28 mouse cellular contexts compared by ENCODE assay signal in the genomic region with DNA sequence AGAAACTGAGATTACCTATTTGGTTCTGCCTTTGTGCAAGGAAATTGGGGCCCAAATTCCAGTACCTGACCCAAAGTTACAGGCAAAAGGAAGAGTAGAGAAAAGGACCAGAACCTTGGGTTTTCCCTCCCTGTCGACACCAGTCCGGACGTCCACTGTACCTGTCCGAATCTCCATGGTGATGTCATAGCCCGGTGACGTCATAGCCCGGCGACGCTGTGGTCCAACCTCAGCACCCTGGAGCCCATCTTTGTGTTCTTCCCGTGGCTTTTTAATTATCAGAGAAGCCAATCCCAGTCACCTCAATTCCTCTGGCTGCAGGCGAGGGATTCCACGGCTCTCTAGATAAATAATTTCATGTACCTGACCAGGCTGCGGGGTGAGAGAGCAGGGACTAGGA. TPM values are rescaled to one million over a fixed set of nuclear protein-coding genes. Genes with fewer than 3 reads are reported as not detected.
DNase-seq lines count a peak whose midpoint lies in the region; ATAC-seq and TF ChIP-seq lines count a peak whose summit lies in the region.
"Had no signal": no experiment of that assay in that cellular context is flagged by ENCODE, and none has a peak within 500 bp of the region (broad histone marks: within the 10 kb centered on the region; RNA-seq: fewer than 3 reads in every experiment).

No protein-coding gene starts in this region.

- H3K4me3 ChIP-seq in kidney, embryonic 14.5 days (ENCODE audit: low read length): no peak overlapping the region
- peak overlapping the region; percentile 93 for H3K4me3 ChIP-seq in testis, adult 2 months (ENCODE audit: control insufficient read depth, low read depth, low read length)
- no peak overlapping the region for H3K4me3 ChIP-seq in limb, embryonic 10.5 days
- H3K4me3 ChIP-seq: embryonic facial prominence, embryonic 12.5 days; embryonic facial prominence, embryonic 15.5 days; gastrocnemius, adult 2 months; heart, embryonic 10.5 days; heart, embryonic 13.5 days had no signal

- no peak overlapping the region for H3K9ac ChIP-seq in kidney, embryonic 14.5 days (ENCODE audit: low read depth, low read length)
- H3K9ac ChIP-seq: embryonic facial prominence, embryonic 12.5 days; embryonic facial prominence, embryonic 15.5 days; forebrain, postnatal 0 days; heart, embryonic 13.5 days; hindbrain, embryonic 14.5 days had no signal

- no peak for TF ChIP-seq CTCF in testis, adult 2 months (IDR thresholded peaks at IDR 0.05; ENCODE audit: control insufficient read depth, insufficient read depth, insufficient replicate concordance, low read depth, low read length)

- no peaks in the 10 kb centered on the region for H3K9me3 ChIP-seq in kidney, embryonic 14.5 days (ENCODE audit: control insufficient read depth, low read length)
- no peaks in the 10 kb centered on the region for H3K9me3 ChIP-seq in limb, embryonic 10.5 days (replicated peaks)
- H3K9me3 ChIP-seq: embryonic facial prominence, embryonic 12.5 days; embryonic facial prominence, embryonic 15.5 days; heart, embryonic 10.5 days had no signal

- intact Hi-C loops in left cerebral cortex, postnatal 10 days (cut with DNase I): loop anchor here (10.0 kb wide), 1 partner anchor 744 kb away; no protein-coding TSS in a partner anchor

- no peak for ATAC-seq in kidney, embryonic 14.5 days (ENCODE audit: low FRiP score, low TSS enrichment)
- ATAC-seq: forebrain, embryonic 14.5 days; forebrain, postnatal 0 days; hindbrain, postnatal 0 days; inflammation-experienced regulatory T-cells, adult 6 months had no signal

- peak; percentile 82; the same call in 1 of the 2 replicates for TF ChIP-seq POLR2A in testis, adult 2 months (IDR thresholded peaks at IDR 0.05; ENCODE audit: control insufficient read depth, low read depth, low read length)

- no peak overlapping the region for H3K4me2 ChIP-seq in kidney, embryonic 14.5 days (replicated peaks; ENCODE audit: low read depth, low read length)
- H3K4me2 ChIP-seq: embryonic facial prominence, embryonic 12.5 days; embryonic facial prominence, embryonic 15.5 days; heart, embryonic 13.5 days; hindbrain, embryonic 14.5 days had no signal

- peaks cover under 1% of the 10 kb centered on the region; the same call in 1 of the 2 replicates for H3K4me1 ChIP-seq in kidney, embryonic 14.5 days (ENCODE audit: control insufficient read depth, insufficient read depth, low read length)
- no peaks in the 10 kb centered on the region; the same call in 1 of the 2 replicates for H3K4me1 ChIP-seq in testis, adult 2 months (ENCODE audit: control insufficient read depth, insufficient read depth, low read length)
- peaks cover 50% of the 10 kb centered on the region for H3K4me1 ChIP-seq in limb, embryonic 10.5 days
- H3K4me1 ChIP-seq: embryonic facial prominence, embryonic 15.5 days; heart, embryonic 10.5 days had no signal

- H3K36me3 ChIP-seq in kidney, embryonic 14.5 days (ENCODE audit: control insufficient read depth, insufficient read depth, low read length): no peaks in the 10 kb centered on the region
- no peaks in the 10 kb centered on the region for H3K36me3 ChIP-seq in testis, adult 2 months (ENCODE audit: control insufficient read depth, insufficient read depth, low read length)
- no peaks in the 10 kb centered on the region for H3K36me3 ChIP-seq in limb, embryonic 10.5 days
- H3K36me3 ChIP-seq: embryonic facial prominence, embryonic 12.5 days; embryonic facial prominence, embryonic 15.5 days; G1E; heart, embryonic 10.5 days; heart, embryonic 13.5 days had no signal

- no peaks in the 10 kb centered on the region for H3K27me3 ChIP-seq in kidney, embryonic 14.5 days (ENCODE audit: control insufficient read depth, insufficient read depth, low read length)
- no peaks in the 10 kb centered on the region for H3K27me3 ChIP-seq in testis, adult 2 months (ENCODE audit: control insufficient read depth, insufficient read depth, low read length)
- no peaks in the 10 kb centered on the region for H3K27me3 ChIP-seq in limb, embryonic 10.5 days (ENCODE audit: low read depth, poor library complexity, severe bottlenecking)
- H3K27me3 ChIP-seq: embryonic facial prominence, embryonic 12.5 days; embryonic facial prominence, embryonic 15.5 days; heart, embryonic 13.5 days had no signal

- WGBS in kidney, embryonic 14.5 days: 77% methylated on average over 13 of the region's 13 CpGs
- WGBS in limb, embryonic 10.5 days: 91% methylated on average over 13 of the region's 13 CpGs

- DNase-seq in kidney, postnatal 36 days: no peak
- DNase-seq in testis, postnatal 10 days (ENCODE audit: low spot score): no peak
- DNase-seq in R1 (ENCODE audit: low read depth, low spot score): peak; percentile 88
- DNase-seq in limb, embryonic 10.5 days (ENCODE audit: low spot score): no peak
- no peak for DNase-seq in left cerebral cortex, postnatal 10 days (ENCODE audit: extremely low spot score in 1 of 2, low spot score in 2 of 2)
- no peak for DNase-seq in Muller cell, postnatal 12 days (ENCODE audit: inconsistent ontology term)
- DNase-seq: adrenal gland, postnatal 10 days; adrenal gland, postnatal 36 days; cerebellum, adult 18-20 months; cerebellum, adult 9-10 months; cerebellum, postnatal 14 days; forebrain, postnatal 0 days; gastrocnemius, adult 2 months; gastrocnemius, postnatal 14 days; heart, adult 11 months; heart, postnatal 14 days; heart, postnatal 4 days had no signal

- H3K27ac ChIP-seq in kidney, embryonic 14.5 days (ENCODE audit: low read depth, low read length): peak overlapping the region; percentile 27; the same call in 1 of the 2 replicates
- peak overlapping the region; percentile 68 for H3K27ac ChIP-seq in testis, adult 2 months (ENCODE audit: control insufficient read depth, insufficient read depth, low read depth, low read length)
- H3K27ac ChIP-seq in limb, embryonic 10.5 days: no peak overlapping the region
- H3K27ac ChIP-seq: embryonic facial prominence, embryonic 12.5 days; embryonic facial prominence, embryonic 15.5 days; gastrocnemius, adult 2 months; heart, embryonic 10.5 days; heart, embryonic 13.5 days; hindbrain, embryonic 14.5 days; hindbrain, postnatal 0 days had no signal

RNA-seq across cellular contexts. Expression of a gene that starts 18.4 kb away (rescaled TPM):
- polyA plus RNA-seq in kidney, embryonic 14.5 days (2014; fragmentation: Nextera tagmentation; extraction: Ambion mirVana): 1,237 and 1,509 TPM in 2 replicates
- polyA plus RNA-seq in testis, adult 2 months (2012; rRNA removed): 331 and 365 TPM in 2 replicates
- 1,121 and 1,290 TPM in 2 replicates for polyA plus RNA-seq in limb, embryonic 10.5 days (2016; fragmentation: Nextera tagmentation; extraction: Ambion mirVana)
- total RNA-seq in left cerebral cortex, postnatal 10 days (2021): 1,000 to 10,000 TPM; 2,169 to 2,321 TPM

RNA-seq across cellular contexts. Expression of a gene that starts 21.3 kb away (rescaled TPM):
- 11.7 and 20.1 TPM in 2 replicates for polyA plus RNA-seq in kidney, embryonic 14.5 days (2014; fragmentation: Nextera tagmentation; extraction: Ambion mirVana)
- 7.0 and 8.1 TPM in 2 replicates for polyA plus RNA-seq in testis, adult 2 months (2012; rRNA removed)
- polyA plus RNA-seq in limb, embryonic 10.5 days (2016; fragmentation: Nextera tagmentation; extraction: Ambion mirVana): 15.5 and 16.3 TPM in 2 replicates
- 10 to 100 TPM; 12.9 to 14.9 TPM for total RNA-seq in left cerebral cortex, postnatal 10 days (2021)
